Comparison of ENCODE assay signal across 8 mouse cellular contexts in genomic region chr3:90051441-90052350, GRCm38 (mm10). TPM values are rescaled to one million over a fixed set of nuclear protein-coding genes. Genes with fewer than 3 reads are reported as not detected.
DNase-seq lines count a peak whose midpoint lies in the region; ATAC-seq lines count a peak whose summit lies in the region.

TSS of gene 4933434E20Rik (plus strand) at chr3:90051636.

- DNase-seq in Muller cell, postnatal 12 days (ENCODE audit: inconsistent ontology term), result peak; percentile 86
- peak; percentile 29 for DNase-seq in c-Kit-negative CD71-positive TER-119-positive erythroid progenitor cells, embryonic 14.5 days (ENCODE audit: low read depth, low spot score)
- peak in 1 of 2 experiments; percentile 50 for DNase-seq in frontal cortex, adult 2 months (ENCODE audit: extremely low spot score in 1 of 2, low spot score in 1 of 2)
- DNase-seq in layer of hippocampus, postnatal 36 days, result peak in 1 of 2 experiments; percentile 42
- peak; percentile 41 for DNase-seq in lung, postnatal 25 days (ENCODE audit: low spot score)
- DNase-seq in retina, adult 2 months (ENCODE audit: low read depth, low spot score), result peak; percentile 16
- no peak for DNase-seq in yolk sac, embryonic 10.5 days (ENCODE audit: low spot score)

- ATAC-seq in hematopoietic stem cell, adult 5-6 weeks (replicated peaks in 1 of 2; ENCODE audit: insufficient read depth in 1 of 2, low FRiP score in 2 of 2, low TSS enrichment in 1 of 2, low read depth in 1 of 2, poor library complexity in 2 of 2, severe bottlenecking in 2 of 2), result peak; percentile 34 to 55

RNA-seq across cellular contexts. Expression of gene 4933434E20Rik, which starts in this region (rescaled TPM):
- 93.9 and 94.1 TPM in 2 replicates for polyA plus RNA-seq in frontal cortex, adult 2 months (2012; rRNA removed)
- 51.5 and 53.0 TPM in 2 replicates for total RNA-seq in hematopoietic stem cell, adult 5-6 weeks (2017)
- total RNA-seq in layer of hippocampus, postnatal 36 days (2021), result 10 to 100 TPM; 90.6 to 95.5 TPM
